Mouse (Mus musculus): ENCODE results near the gene Mgst1.

The Mgst1 gene

GRCm38 (mm10) chr6:138139930-138140329 lies at the start of gene Mgst1:
Mgst1 (plus strand) TSS chr6:138140316.
- no peak for DNase-seq (ENCODE audit: low spot score in 2 of 2)

- DNase-seq (ENCODE audit: low spot score in 2 of 2), result no peak
These were observed 47.7 kb upstream of the Mgst1 start for GRCm38 (mm10) chr6:138092432-138092831.

GRCm38 (mm10) chr6:138095060-138095459 lies 45.1 kb upstream of the Mgst1 start:
- DNase-seq (ENCODE audit: low spot score in 2 of 2), result no peak

GRCm38 (mm10) chr6:138099646-138100045 lies 40.5 kb upstream of the Mgst1 start:
- DNase-seq (ENCODE audit: low spot score in 2 of 2), result no peak

- no peak for DNase-seq (ENCODE audit: low spot score in 2 of 2)
These were observed 38.3 kb upstream of the Mgst1 start for GRCm38 (mm10) chr6:138101843-138102242.

- no peak for DNase-seq (ENCODE audit: low spot score in 2 of 2)
These were observed 37.2 kb upstream of the Mgst1 start for GRCm38 (mm10) chr6:138102940-138103339.

- no peak for DNase-seq (ENCODE audit: low spot score in 2 of 2)
These were observed 35.6 kb upstream of the Mgst1 start for GRCm38 (mm10) chr6:138104559-138104958.

- no peak for DNase-seq (ENCODE audit: low spot score in 2 of 2)
These were observed 22.6 kb upstream of the Mgst1 start for GRCm38 (mm10) chr6:138117496-138117895.

- no peak for DNase-seq (ENCODE audit: low spot score in 2 of 2)
These were observed 11.5 kb upstream of the Mgst1 start for GRCm38 (mm10) chr6:138128392-138129335.

GRCm38 (mm10) chr6:138130541-138130940 lies 9.6 kb upstream of the Mgst1 start:
- DNase-seq (ENCODE audit: low spot score in 2 of 2), result no peak

- DNase-seq (ENCODE audit: low spot score in 2 of 2), result peak; percentile 66 to 80
These were observed 220 bp downstream of the Mgst1 start for GRCm38 (mm10) chr6:138140336-138140735.

- DNase-seq (ENCODE audit: low spot score in 2 of 2), result peak; percentile 56 to 72
These were observed 1.0 kb downstream of the Mgst1 start for GRCm38 (mm10) chr6:138141111-138141592.

- DNase-seq (ENCODE audit: low spot score in 2 of 2), result no peak
These were observed 2.5 kb downstream of the Mgst1 start for GRCm38 (mm10) chr6:138142604-138143003.

- DNase-seq (ENCODE audit: low spot score in 2 of 2), result no peak
These were observed 3.3 kb downstream of the Mgst1 start for GRCm38 (mm10) chr6:138143450-138143849.

GRCm38 (mm10) chr6:138153111-138153510 lies 13.0 kb downstream of the Mgst1 start:
- DNase-seq (ENCODE audit: low spot score in 2 of 2), result peak; percentile 57 to 89

- no peak for DNase-seq (ENCODE audit: low spot score in 2 of 2)
These were observed 23.8 kb downstream of the Mgst1 start for GRCm38 (mm10) chr6:138163920-138164319.

- DNase-seq (ENCODE audit: low spot score in 2 of 2), result no peak
These were observed 31.5 kb downstream of the Mgst1 start for GRCm38 (mm10) chr6:138171480-138172224.
